Mouse (Mus musculus) cerebellum, adult 2 months (tissue): ENCODE data around the gene Tbcb.

Experiments
- CTCF ChIP-seq: fragments of 200-500 bp; IDR thresholded peaks from 2 replicates; pipeline ENCODE4 v1.5.1; 2011; ENCODE audit warnings: low read depth, mild to moderate bottlenecking, control low read depth, low read length, moderate library complexity, borderline replicate concordance; ENCODE audit not compliant: insufficient read depth
- POLR2A ChIP-seq: fragments of 200-500 bp; IDR thresholded peaks from 2 replicates; pipeline ENCODE4 v1.6.1; 2011; ENCODE audit warnings: low read length, control low read depth, borderline replicate concordance; ENCODE audit not compliant: insufficient read depth

DNA sequence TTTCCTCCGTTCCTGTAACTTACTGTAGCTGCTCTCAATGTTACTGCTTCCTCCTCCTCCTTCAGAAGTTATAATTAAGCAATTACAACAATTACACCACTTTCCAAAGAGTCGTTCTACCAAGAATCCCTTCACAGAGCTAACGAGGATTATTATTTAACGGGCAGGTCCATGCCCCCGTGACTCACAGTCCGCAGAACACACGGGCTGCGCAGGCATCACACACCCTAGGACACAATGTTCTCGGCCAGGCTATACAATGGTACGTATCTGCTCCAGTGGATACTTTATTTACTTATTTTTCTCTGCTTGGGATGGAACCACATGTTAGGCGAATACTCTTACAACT lies 12.1 kb downstream of the Tbcb start:
- TF ChIP-seq CTCF (no peak), POLR2A (no peak)
